Mouse (Mus musculus) right cerebral cortex, postnatal 36 days (tissue): ENCODE data around the gene Aes.
A peak's percentile ranks its signal among the peaks of the same experiment; 100 is the strongest.

ENCODE experiments used
- DNase-seq, 2 experiments: peaks; one replicate each; pipeline ENCODE4 v3.0.0; 2022; ENCODE audit warnings: low spot score in 2 of 2, mixed read lengths in 1 of 2

The Aes gene

DNA sequence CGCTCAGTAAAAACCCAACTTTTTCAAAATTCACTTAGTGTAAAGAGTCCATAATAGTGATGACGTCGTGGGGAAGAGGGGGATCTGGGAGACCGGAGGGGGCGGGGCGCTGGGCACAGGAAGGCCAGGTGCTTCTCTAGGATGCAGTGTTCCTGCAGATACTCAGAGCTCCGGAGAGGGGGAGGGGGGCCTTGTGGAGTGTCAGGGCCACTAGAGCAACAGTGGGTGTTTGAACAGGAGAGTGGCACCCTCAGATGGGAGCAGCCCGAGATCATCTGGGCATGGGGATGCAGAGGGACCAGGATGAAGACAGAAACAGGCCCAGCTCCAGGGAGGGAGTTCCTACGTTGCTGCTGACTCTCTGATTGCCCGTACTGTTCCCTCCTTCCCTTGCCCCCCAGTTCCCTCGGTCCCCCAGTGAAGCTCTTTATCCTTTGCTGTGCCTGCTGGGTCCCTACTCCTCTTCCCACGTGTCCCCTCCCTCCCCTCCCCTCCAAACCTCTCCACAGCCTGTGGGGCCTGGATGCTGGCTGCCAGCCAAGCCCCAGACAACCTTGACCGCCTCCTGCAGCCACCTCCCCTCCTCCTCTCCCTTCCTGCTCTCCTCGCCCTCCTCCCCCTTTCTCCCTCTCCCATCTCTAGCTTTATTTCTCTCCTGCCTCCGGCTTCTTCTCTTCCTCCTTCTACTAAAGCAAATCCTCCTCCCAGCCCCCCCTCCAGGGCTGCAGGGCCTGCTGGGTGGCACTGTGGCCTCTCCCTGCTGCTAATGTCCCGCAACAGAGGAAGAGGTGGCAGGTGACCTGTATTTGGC is 9.3 kb downstream of the Aes start:
- no peak for DNase-seq

DNA sequence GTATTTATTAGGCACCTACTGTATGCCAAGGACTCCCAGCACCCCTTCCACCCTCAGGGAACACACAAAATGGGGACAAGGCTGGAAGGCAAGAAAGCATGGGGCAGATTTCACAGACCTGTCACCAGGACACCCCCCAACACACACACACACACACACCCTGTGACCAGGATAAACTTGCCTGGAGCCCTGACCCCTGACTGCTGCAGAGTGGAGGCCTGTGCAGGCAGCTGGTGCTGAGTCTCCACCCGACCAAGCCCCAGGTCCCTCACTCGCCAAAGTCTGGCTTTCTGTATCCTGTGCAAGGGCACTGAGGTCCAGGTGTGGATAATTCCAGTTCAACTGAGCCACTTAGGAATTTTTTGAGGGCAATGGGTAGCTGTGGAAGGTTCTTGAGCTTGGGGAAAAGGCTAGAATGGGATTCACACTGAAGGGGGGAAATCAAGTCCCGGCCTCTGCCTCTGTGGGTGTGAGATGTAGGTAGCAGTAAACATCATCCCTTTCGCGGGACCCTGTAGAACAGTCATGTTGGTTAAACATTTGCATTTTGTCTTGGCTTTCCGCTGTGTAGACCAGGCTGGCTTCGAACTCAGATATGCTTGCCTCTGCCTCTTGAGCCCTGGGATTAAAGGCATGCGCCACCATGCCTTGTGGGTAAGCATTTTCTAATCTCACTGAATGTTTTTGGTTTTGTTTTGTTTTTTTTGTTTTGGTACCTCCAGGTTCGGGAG is 10.4 kb downstream of the Aes start:
- no peak for DNase-seq

DNA sequence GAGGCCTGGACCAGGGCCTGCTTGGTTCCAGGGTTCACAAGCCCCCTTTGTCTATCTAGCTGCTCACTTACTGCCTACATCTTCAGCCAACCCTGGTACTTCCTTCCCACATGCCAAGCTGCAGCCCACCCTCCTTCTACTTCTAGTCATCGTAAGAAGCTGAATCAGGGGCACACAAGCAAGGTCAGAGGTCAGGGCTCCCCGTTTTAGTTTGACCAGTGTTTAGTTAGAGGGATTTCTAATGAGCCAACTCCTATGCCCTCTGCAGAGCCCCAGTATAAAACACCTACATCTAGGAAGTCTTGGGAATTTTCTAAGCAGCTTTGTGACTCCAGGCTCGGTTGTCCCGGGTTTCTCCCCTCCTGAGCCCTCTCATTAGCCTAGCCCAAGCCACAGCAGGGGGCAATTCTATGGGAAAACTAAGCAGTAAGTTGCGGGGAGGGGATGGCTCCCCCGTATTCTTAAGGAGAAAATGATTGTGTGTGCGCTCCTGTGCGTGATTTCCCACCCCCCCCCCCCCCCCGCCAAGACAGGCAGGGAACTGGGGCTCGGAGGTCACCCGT is 11.0 kb downstream of the Aes start:
- no peak for DNase-seq

DNA sequence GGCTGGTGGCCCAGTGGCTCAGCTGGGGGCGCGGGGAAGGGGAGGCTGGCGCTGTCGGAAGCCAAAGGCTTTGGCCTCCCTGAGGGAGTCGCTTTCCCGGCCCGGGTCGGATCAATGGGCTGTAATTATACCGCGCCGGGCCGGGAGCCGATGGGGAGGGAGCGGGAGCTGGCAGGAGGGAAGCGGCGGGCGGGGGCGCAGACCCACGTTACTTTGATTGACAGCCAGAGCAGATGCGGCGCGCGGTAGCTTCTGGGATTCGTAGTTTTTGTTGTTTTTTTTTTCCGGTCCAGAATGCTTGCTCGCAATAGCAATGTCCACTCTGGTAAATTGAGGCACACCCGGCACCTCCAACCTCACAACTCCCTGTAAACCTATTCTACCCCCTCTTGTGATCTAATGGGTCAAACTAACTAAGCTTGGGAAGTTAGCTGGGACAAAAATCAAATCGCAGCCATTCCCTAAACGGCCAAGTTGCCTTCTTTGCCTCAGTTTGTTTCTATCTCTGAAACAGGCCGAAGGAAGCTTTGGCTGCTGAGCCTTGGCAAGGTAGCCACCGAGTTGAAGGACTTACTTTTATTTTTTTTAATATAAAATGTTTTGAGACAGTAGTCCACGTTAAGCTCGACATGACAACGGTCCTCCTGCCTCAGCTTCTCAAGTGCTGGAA is 11.7 kb downstream of the Aes start:
- DNase-seq, result peak; percentile 93

DNA sequence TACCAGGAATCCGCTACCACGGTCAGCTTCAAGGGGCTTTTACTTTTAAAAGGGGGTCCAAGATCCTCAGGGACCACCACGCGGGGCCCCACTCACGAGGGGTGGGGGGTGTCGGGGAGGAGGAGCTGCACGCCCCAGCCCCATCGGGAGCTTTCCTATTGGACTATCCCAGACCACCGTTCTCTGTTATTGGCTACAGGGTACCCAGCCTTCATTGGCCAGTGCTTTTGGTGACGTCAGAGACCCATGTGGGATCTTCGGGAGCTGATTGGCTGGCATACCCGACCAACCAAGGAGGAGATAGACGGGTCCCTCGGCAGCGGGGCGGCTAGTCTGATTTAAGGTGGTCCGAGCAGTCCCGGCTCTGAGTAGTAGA is 12.2 kb downstream of the Aes start:
- DNase-seq, result peak; percentile 99

DNA sequence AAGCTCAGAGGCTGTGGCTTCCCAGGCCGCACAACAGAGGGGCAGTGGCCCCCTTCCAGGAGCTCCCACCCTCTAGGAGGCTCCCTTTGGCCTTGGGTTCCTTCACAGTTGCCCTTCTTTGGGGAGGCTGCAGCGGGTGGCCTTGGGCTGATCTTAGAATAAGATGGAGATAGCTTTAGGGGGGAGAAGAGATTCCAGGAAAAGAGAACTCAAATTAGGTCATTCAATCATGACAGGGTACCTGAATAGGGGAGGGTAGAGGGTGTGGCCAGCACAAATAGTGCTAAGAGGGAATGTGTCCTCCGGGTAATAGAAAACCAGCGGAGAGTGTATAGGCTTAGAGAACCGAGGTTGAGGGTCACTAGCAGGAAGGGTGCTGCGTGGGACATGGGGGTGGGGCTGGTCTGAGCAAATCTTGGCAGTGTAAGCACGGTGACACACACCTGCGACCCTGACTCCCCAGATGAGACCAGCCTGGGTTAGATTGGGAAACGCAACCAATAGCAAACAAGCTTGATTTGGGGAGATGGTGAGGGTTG is 12.9 kb downstream of the Aes start:
- no peak for DNase-seq

DNA sequence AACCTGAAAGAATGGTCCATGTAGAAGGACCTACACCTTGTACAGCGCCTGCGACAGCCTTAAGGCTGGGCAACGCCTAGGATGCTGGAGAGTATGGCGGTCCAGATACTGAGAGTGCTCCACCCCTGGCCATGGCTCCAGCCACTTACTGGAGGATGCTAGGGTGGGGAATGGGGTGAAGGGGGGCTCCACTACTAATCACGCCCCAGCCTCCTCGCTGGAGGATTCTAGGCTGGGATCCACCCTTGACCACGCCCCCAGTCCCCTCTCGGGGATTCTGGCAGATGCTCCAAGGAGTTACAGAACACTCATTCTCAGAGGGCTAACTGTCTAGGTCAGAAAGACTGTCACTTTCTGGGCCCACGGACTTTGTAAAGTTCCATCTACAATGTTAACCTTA is 13.7 kb downstream of the Aes start:
- DNase-seq, result no peak

DNA sequence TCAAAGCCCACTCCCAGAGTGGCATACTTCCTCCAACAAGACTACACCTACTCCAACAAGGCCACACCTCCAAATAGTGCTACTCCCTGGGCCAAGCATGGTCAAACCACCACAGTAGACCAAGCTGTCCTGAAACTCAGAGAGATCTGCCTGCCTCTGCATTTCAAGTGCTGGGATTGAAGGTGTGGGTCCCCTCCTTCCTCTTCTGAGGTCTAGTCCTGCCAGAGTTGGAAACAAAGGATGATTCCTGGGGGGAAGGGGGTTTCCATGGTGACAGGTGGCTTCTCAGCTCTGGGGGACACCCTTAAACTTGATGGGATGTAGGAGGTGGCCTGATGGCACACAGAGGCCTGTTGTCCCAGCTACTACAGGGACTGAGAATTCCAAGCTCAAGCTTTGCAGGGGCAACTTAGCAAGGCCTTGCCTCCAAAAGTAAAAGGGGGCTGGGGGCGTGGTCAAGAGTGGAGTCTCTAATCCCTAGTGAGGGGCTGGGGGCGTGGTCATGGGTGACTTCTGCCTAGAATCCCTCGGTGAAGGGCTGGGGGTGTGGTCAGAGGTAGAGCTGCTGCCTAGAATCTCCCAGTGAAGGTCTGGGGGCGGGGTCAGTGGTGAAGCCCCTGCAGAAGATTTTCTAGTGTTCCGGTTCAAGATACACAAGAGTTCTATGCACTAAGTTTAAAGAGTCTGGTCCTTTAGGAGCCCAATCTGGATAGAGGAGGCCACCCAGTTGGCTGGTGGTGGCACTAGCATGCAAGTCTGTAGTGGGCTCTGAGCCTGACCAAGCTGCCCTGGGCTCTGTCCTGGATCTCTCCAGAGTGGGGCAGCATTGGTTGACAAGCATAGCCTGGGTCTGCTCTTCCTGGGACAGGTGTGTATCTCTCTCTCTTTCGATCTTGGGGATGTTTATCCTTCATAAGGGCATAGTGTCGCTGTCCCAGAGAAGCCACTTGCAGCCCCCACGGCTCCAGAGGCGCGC is 15.1 kb downstream of the Aes start, which contains the start of gene Tle2:
Tle2 (plus strand) TSS at position 481 of the 976 bp plus-strand sequence.
- DNase-seq, result no peak

DNA sequence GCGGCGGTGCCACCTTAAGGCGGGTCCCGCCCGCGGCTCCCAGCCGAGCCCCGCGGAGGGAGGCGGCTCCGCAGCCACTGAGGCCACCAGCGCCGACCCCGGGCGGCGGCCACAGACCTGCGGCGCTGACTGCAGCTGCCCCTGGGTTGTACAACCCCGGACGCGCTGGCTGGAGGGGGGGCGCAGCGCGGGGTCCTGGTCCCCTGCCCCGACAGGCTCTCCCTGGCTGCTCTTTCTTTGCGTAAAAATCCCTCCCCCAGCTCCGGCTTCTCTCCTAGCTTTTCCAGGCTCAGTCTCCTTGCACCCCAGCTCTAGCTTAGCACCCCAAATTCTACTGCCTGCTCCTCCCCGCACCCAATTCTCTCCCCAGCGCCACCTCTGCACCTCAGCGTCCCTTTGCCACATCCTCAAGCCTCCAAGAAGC is 15.9 kb downstream of the Aes start:
- DNase-seq, result no peak

DNA sequence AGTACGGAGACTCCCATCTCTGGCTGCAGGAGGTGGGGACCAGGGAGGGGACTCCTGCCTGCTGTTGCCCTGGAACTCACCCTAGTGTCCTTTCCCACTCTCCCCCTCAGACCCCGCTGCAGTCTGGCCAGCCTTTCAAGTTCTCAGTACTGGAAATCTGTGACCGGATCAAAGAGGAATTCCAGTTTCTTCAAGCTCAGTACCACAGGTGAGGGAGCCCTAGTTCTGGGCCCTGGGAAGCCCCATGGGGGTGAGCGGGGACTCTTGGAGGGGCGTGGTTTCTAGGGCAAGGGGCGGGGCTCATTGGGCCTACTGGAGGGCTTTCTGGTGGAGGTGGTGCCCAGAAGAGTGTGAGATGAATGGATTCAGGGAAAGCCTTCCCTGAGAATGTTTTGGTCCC is 16.4 kb downstream of the Aes start:
- DNase-seq, result no peak

DNA sequence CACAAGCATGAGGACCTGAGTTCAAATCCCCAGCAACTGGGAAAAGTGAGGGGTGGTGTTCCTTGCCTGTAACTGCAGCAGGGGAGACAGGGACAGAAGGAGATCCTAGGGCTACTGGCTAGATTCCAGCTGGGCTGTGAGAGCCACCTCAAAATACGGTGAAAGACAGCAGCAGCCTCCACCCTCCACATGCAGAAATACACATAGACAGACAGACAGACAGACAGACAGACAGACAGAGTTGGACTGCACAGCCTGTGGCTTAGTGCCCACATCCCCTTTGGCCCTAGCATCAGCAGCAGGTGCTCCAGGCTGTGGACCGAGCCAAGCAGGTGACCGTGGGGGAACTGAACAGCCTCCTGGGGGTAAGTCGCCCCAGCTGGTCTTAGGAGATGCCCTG is 20.7 kb downstream of the Aes start:
- no peak for DNase-seq

DNA sequence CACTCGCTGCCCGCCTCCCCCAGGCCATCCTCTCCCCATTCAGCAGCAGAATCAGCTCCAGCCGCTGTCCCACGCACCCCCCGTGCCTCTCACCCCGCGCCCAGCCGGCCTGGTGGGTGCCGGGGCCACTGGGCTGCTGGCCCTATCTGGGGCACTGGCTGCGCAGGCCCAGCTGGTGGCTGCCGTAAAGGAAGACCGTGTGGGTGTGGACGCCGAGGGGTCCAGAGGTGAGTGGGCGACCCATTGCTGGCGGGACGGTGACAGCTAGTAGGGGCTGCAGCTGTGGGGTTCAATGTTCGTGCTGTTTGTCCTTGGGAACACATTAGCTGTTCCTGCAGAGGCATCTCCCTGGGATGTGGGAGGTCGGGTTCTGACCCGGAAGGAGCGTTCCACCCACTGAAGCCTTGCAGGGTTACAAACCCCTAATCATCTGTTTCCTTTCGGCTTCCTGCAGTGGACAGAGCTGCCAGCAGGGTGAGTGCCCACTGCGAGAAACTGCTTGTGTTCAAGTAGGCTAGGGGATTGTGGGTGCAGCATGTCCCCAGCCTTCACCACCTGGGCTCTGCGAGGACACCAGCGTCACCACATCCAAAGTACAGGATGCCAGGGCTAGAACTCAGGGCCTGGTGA is 21.3 kb downstream of the Aes start:
- no peak for DNase-seq

DNA sequence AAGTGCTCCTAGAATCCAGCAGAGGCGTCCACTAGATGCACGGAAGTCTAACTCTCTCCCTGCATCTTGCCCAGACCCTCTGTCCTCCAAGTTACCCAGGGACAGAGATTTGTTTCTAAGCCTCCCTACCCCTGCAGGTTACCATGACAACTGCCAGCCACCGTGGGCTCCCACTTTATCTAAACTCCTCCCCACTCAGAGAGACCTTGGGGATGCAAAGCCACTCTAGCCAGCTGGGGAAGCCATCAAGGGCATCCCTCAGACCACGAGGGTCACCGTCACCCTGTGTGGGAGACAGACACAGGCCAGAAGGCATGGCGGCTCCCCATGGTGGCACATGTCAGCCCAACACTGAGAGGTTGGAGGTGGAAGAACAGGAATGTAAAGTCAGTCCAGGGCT is 24.1 kb downstream of the Aes start:
- DNase-seq, result no peak

DNA sequence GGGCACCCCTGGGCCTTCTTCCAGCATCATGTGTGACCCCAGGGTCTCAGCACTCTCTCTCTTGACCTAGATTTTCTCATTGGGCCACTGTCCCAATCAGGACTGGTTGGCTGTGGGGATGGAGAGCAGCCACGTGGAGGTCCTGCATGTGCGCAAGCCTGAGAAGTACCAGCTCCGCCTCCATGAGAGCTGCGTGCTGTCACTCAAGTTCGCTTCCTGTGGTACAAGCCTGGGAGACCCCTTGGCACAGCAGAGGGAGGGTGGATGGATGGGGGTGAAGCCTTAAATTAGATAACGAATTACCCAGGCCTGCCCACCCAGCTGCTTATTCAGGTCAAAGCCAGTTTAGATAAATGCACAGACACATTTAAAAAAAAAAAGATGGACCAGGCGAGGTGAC is 29.5 kb downstream of the Aes start:
- no peak for DNase-seq

DNA sequence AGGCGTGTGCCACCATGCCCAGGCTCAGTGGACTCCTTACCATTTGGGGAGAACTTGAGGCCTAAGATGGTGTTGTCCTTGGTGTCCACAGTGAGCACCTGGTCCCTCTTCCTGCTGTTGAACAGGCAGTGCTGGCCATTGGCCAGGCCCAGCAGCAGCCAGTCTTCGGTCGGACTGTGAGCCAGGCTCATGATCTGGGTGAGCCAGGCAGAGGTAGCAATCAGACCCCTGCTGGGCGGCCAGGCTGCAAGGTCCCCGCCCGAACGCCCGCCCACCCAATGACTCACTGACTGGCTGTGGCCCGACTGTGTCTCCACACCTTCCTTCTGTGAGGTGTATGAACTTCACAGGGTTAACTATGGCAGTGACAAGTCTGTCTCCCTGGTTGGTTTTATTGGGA is 32.6 kb downstream of the Aes start:
- DNase-seq, result no peak

DNA sequence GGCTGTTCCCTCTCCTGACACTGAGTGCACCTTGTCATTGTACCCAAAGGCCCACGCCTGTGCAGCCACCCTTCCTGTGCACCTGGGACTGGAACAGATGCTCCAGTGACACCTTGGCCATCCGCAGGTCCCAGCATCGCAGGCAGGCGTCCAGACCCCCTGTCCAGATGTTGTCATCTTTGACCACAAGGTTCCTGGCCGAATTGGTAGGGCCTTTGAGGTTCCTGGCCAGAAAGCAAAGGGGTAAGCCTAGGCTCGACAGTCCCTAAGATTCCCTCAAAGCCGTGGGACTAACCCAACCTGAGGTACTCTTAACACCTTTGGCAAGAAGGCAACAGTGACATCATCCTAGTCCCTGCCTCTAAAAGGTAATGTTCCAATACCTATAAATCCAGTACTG is 33.3 kb downstream of the Aes start:
- no peak for DNase-seq

DNA sequence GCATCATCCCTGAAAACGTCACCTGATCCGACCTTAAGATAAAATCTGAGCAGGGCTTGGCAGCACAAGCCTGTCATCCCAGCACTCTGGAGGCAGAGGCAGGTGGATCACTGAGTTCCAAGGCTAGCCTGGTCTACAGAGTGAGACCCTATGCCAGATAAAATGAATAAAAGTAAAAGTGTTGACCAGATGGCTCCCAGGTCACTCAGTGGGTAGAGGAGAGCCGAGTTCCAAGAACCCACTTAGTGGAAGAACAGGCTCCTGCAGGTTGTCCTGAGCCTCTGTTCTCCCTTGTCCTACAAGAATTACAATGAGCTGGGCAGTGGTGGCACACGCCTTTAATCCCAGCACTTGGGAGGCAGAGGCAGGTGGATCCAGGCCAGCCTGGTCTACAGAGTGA is 33.9 kb downstream of the Aes start:
- no peak for DNase-seq

DNA sequence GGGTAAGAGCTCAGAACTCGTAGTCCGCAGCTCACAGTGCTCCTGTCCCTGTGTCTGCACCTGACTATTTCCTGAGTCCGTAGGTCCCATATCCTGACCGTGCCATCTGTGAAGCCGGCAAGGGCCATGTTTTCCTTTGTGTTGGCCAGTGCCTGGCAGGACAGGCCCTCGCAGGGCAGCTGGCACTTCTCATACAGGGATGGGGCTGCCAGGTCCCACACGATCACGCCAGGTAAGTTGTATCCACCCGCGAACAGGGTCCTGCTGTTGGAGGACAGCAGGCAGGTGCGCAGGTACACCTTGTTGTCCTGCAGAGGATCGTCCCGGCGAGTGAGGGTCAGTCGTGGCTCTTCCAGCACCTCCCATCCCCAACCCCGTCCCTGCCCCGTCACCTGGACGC is 34.6 kb downstream of the Aes start:
- DNase-seq, result no peak

DNA sequence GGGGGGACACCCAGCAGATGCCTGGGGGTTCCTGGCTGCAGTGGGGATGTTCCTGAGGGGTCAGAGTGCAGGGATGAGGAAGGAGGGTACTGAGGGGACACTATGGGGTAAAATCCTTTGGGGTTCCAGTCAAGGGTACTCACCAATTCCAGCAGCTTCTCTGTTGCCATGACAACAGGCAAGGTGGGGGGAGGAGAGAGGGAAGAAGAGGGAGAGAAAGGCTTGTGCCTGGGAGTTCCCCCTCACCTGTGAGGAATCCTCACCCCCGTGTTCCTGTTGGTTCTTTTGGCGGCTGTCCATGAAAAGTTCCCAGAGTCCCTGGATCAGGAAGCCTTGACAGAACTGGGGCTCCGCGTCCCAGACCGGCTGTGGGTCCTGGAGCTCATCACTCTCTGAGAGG is 36.3 kb downstream of the Aes start:
- DNase-seq, result no peak

DNA sequence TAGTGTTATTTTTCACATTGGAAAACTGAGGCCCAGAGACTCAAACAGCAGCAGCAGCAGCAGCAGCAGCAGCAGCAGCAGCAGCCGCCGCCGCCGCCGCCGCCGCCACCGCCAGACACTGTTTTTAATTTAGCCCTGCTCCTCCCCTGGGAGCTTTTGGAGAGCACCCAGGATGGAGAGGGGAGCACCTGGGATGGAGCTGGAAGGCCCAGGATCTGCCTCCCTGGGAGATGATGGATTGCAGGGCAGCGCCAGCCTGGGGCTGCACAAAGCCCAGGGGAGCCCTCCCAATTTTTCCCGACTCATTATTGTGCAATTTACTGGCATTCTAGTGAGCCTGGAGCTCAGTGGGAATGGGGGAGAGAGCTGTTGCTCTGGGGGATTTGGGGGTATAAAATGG is 37.3 kb downstream of the Aes start:
- no peak for DNase-seq
